Mouse (Mus musculus): ENCODE data around the gene Gkn2.

DNA sequence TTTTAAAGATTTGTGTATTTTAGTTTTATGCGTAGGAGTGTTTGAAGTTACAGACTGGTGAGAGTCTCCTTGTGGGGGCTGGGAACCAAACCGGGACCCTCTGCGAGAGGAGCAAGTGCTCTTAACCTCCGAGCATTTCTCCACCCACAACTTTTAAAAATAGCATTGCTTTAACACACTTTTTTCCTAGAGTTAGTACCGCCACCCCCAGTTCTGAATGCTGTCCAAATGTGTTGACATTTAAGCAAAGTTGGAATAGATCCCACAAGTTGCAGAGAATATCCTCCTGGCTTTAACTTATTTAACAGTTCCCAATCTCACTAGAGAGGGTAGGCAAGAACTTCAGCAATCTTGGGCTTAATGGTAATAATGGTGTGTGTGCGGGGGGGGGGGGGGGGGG, 11.6 kb downstream of the Gkn2 start:
- TF ChIP-seq GATA1 (IDR thresholded peaks at IDR 0.05; ENCODE audit: borderline replicate concordance, low read length) (no peak), FLI1 (IDR thresholded peaks at IDR 0.05; ENCODE audit: low read length) (no peak)

All from megakaryocyte, embryonic 14.5 days (primary cell).